Mouse (Mus musculus) MEL (cell line): ENCODE data around the gene Ano10.

Experiments
- CTCF ChIP-seq, 3 experiments: IDR thresholded peaks in 2 of 3; conservative IDR thresholded peaks in 1 of 3; 2 replicates each; pipeline ENCODE4 v1.5.1; 2011 to 2012; ENCODE audit warnings: low read length in 3 of 3, low read depth in 2 of 3, mild to moderate bottlenecking in 2 of 3, improper control_type of control experiment in 1 of 3, inconsistent platforms in 1 of 3, mixed read lengths in 1 of 3, moderate library complexity in 1 of 3; ENCODE audit not compliant: control insufficient read depth in 1 of 3, insufficient read depth in 1 of 3, poor library complexity in 1 of 3, severe bottlenecking in 1 of 3
- ETS1 ChIP-seq: IDR thresholded peaks from 2 replicates; pipeline ENCODE4 v1.6.1; 2012; ENCODE audit warnings: low read depth, mild to moderate bottlenecking, inconsistent platforms, low read length, improper control_type of control experiment, moderate library complexity
- GATA1 ChIP-seq: IDR thresholded peaks from 2 replicates; pipeline ENCODE4 v1.6.1; 2011; ENCODE audit warnings: low read depth, low read length, improper control_type of control experiment
- JUND ChIP-seq: IDR thresholded peaks from 2 replicates; pipeline ENCODE4 v1.6.1; 2011; ENCODE audit warnings: low read depth, mild to moderate bottlenecking, improper control_type of control experiment, low read length
- MAX ChIP-seq: IDR thresholded peaks from 2 replicates; pipeline ENCODE4 v1.6.1; 2011; ENCODE audit warnings: low read length, improper control_type of control experiment
- NRF1 ChIP-seq: IDR thresholded peaks from 2 replicates; pipeline ENCODE4 v1.6.1; 2014; ENCODE audit warnings: low read depth, mild to moderate bottlenecking, inconsistent platforms, low read length, improper control_type of control experiment, moderate library complexity; ENCODE audit not compliant: poor library complexity, insufficient read depth, severe bottlenecking
- POLR2A ChIP-seq, 2 experiments: IDR thresholded peaks; 2 replicates each; pipeline ENCODE4 v1.6.1; 2011 to 2012; ENCODE audit warnings: low read length in 2 of 2, mild to moderate bottlenecking in 2 of 2, control low read depth in 1 of 2, improper control_type of control experiment in 1 of 2, low read depth in 1 of 2, moderate library complexity in 1 of 2; ENCODE audit not compliant: control insufficient read depth in 1 of 2, insufficient read depth in 1 of 2, poor library complexity in 1 of 2
- USF1 ChIP-seq: IDR thresholded peaks from 2 replicates; pipeline ENCODE4 v1.6.1; 2014; ENCODE audit warnings: low read depth, mild to moderate bottlenecking, inconsistent platforms, low read length, improper control_type of control experiment, moderate library complexity
- ZC3H11A ChIP-seq: IDR thresholded peaks from 2 replicates; pipeline ENCODE4 v1.6.1; 2012; ENCODE audit warnings: low read depth, mild to moderate bottlenecking, inconsistent platforms, low read length, improper control_type of control experiment
- ZNF384 ChIP-seq: IDR thresholded peaks from 2 replicates; pipeline ENCODE4 v1.6.1; 2012; ENCODE audit warnings: low read depth, mild to moderate bottlenecking, inconsistent platforms, low read length, improper control_type of control experiment

DNA sequence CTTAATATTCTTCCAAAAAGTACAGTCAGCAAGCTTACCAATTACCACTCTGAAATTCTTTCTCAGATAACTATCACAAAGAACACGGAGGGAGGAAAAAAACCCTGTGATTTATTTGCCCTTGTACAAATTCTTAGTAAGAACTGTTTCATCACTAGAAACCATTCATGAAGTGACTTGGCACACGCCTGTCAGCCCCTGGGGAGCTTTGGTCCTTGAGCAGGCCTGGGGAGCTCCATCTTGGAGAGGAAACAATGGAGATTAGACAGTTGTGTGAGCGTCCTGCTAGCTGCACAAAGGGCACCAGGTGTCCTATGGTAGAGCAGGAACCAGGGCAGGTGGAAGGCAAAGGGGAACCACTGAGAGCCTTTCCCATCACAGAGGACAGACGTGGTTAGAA, 48.8 kb downstream of the Ano10 start:
- TF ChIP-seq JUND = no peak
- no peak for TF ChIP-seq GATA1
- TF ChIP-seq CTCF (IDR thresholded peaks at IDR 0.05 in 2 of 3, conservative IDR thresholded peaks at IDR 0.05 in 1 of 3; ENCODE audit: control insufficient read depth in 1 of 3, insufficient read depth in 1 of 3, low read depth in 2 of 3, low read length in 3 of 3, poor library complexity in 1 of 3, severe bottlenecking in 1 of 3) = no peak
- no peak for TF ChIP-seq ETS1
- no peak for TF ChIP-seq NRF1
- TF ChIP-seq MAX = no peak
- no peak for TF ChIP-seq ZNF384
- no peak for TF ChIP-seq POLR2A (IDR thresholded peaks at IDR 0.05; ENCODE audit: control insufficient read depth in 1 of 2, insufficient read depth in 1 of 2, low read depth in 1 of 2, low read length in 2 of 2, poor library complexity in 1 of 2)
- no peak for TF ChIP-seq USF1
- no peak for TF ChIP-seq ZC3H11A
